Mouse (Mus musculus): ENCODE results near the gene Dbn1. TPM values are rescaled to one million over a fixed set of nuclear protein-coding genes. Genes with fewer than 3 reads are reported as not detected.

The Dbn1 gene
- polyA plus RNA-seq, 1 experiment from 2014 or later, result 110 TPM

DNA sequence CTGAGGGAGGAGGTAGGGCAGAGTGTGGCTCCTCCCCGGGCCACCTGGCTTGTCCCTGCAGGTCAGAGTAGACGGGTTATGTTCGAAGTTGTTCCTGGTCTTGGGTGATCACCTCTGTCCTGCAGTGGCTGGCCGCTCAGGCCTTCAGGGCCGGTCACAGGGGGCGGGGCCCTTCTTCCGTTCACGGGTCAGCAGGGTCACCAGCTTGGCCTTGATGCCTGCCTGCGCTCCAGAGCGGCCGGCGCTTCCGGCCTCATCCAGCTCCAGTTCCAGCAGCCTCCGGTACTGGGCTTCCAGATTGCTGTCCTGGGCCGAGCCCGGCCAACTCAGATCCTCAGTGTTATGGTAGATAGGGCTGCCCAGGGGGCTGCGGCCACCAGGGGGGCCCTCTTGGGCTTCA, 35.4 kb upstream of the Dbn1 start:
- no peaks in the 10 kb centered on the region for H3K27me3 ChIP-seq (replicated peaks)
- no peak overlapping the region for H3K27ac ChIP-seq
- H3K9ac ChIP-seq, result no peak overlapping the region
- H3K9me3 ChIP-seq, result no peaks in the 10 kb centered on the region
- WGBS, result 56% methylated on average over 17 of the region's 17 CpGs
- no peak for ATAC-seq (ENCODE audit: insufficient read depth, low FRiP score, low read depth)
- no peak overlapping the region for H3K4me3 ChIP-seq (replicated peaks)
- no peaks in the 10 kb centered on the region for H3K36me3 ChIP-seq
- H3K4me2 ChIP-seq, result no peak overlapping the region
- no peaks in the 10 kb centered on the region for H3K4me1 ChIP-seq

DNA sequence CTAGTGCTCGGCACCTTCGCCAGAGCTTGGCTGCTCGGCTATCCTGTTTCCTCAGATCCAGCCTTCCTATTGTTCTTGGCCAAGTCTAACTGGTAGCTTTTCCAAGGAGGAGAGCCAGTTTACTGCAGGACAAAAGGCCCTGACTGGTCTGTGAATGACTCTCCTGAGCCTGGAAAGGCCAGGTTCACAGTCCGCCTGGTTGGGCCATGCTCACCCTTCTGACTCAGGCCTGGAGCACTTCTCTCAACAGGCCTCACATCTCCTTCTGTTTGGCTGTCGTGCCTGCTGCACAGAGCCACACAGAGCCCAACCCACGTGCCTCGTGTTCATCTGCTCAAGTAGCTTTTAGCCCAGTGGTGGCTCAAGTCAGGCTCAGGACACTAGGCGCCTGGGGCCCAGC, 34.8 kb upstream of the Dbn1 start:
- 64% methylated on average over 8 of the region's 8 CpGs for whole genome bisulfite sequencing
- H3K27ac ChIP-seq, result no peak overlapping the region
- H3K4me1 ChIP-seq, result no peaks in the 10 kb centered on the region
- H3K4me3 ChIP-seq (replicated peaks), result no peak overlapping the region
- no peaks in the 10 kb centered on the region for H3K27me3 ChIP-seq (replicated peaks)
- ATAC-seq (ENCODE audit: insufficient read depth, low FRiP score, low read depth), result no peak
- no peaks in the 10 kb centered on the region for H3K9me3 ChIP-seq
- no peak overlapping the region for H3K4me2 ChIP-seq
- H3K36me3 ChIP-seq, result no peaks in the 10 kb centered on the region
- no peak overlapping the region for H3K9ac ChIP-seq

DNA sequence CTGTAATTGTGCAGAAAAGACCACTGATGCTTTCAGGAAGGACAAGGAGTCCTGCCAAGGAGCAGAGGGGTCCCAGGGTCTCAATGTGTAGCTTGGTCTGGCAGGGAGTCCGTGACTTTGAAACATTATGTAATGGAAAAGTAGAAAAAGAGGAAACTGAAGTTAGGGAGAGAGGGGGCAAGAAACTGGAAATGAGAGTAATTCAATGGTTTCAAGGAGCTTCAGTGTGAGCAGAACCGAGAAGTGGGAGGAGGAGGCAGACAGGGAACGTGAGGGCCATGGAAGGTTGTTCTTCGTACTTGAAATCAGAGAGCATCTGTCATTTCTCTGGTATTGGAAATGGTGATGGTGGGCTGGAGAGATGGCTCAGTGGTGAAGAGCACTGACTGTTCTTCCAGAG, 31.7 kb upstream of the Dbn1 start:
- Histone ChIP-seq H3K9ac (no peak overlapping the region), H3K36me3 (no peaks in the 10 kb centered on the region), H3K4me1 (no peaks in the 10 kb centered on the region), H3K9me3 (no peaks in the 10 kb centered on the region), H3K4me2 (no peak overlapping the region), H3K27me3 (replicated peaks) (no peaks in the 10 kb centered on the region), H3K27ac (no peak overlapping the region), H3K4me3 (replicated peaks) (no peak overlapping the region)
- 65% methylated on average over 4 of the region's 4 CpGs for WGBS
- no peak for ATAC-seq (ENCODE audit: insufficient read depth, low FRiP score, low read depth)

DNA sequence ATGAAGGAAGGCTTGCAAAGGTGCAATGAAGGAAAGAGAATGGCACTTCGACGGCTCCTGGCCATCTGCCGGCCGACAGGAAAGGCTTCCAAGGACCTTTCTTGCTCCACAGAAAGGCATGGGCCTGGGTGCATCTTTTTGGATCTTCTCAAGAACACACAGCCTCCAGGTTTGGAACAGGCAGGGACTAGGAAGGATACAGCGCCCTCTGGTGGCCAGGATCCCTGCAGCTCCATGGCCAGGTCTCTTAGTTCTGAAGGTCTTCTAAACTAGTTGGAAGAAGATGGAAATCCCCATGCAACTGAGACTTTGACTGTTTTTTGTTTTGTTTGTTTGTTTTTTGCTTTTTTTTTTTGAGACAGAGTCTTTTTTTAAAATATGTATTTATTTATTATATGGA, 29.0 kb upstream of the Dbn1 start:
- Histone ChIP-seq H3K27me3 (replicated peaks) (no peaks in the 10 kb centered on the region), H3K36me3 (no peaks in the 10 kb centered on the region), H3K4me3 (replicated peaks) (no peak overlapping the region), H3K27ac (no peak overlapping the region), H3K4me2 (no peak overlapping the region), H3K9ac (no peak overlapping the region), H3K4me1 (peaks cover 7% of the 10 kb centered on the region), H3K9me3 (no peaks in the 10 kb centered on the region)
- whole genome bisulfite sequencing, result 2% methylated on average over 5 of the region's 5 CpGs
- no peak for ATAC-seq (ENCODE audit: insufficient read depth, low FRiP score, low read depth)

DNA sequence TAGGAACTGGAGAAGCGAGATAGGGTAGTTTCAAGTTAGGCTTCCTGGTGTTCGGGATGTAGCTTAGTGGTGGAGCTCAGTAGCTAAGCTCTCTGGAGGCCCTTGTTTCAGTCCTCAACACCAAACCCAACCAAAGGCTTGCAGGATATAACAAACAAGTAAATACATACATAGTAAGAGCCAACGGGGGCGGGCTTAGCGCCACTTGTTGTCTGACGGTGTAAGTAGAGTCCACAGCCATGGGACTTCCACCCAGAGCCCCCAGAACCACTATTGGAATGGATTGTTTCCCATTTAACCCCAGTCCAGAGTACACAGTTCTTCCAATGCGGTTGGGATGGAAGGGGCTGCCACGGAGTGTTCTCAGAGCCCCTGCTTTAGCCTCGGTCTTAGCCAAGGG, 25.9 kb upstream of the Dbn1 start:
- ATAC-seq (ENCODE audit: insufficient read depth, low FRiP score, low read depth), result no peak
- WGBS, result 42% methylated on average over 9 of the region's 9 CpGs
- H3K9ac ChIP-seq, result no peak overlapping the region

DNA sequence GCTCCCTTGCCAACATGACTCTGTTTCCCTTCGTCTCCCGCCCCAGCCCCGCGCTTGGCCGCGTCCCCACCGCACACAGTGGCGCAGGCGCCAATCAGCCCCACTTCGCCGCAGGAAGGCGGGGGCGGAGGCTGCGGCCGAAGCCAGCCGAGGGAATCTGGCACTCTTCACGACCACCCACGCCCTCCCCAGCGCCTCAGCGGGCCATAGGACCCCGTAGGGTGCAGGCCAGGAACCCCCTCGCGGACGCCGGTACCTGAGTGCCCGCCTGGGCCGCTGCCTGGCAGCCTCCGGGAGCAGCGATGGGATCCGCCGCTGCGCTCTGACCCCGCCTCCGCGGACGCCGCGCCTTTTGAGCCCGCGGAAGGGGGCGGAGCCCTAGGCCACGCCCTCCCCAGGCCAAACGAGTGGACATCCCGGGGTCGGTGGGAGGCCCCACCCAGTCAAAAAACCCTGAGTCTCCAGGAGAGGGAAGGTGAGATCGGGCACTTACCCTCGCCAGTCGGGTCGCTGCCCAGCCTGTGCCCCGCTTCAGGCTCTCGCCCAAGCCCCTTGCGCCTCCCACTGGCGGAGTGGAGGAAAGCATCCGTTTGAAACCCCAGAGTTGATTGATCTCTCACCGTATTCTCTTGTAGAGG, 25.3 kb upstream of the Dbn1 start, which contains the start of gene Pdlim7:
Pdlim7 (minus strand) TSS at position 566 of the 638 bp plus-strand sequence.
- peak within 1 kb of the TSS; percentile 94 for H3K27ac ChIP-seq
- H3K27me3 ChIP-seq (replicated peaks), result no peaks in the 10 kb centered on the region
- peaks cover 14% of the 10 kb centered on the region; the same call in 1 of the 2 replicates for H3K36me3 ChIP-seq
- peak within 1 kb of the TSS; percentile 88 for H3K9ac ChIP-seq
- peaks cover 41% of the 10 kb centered on the region for H3K4me1 ChIP-seq
- H3K4me2 ChIP-seq, result peak within 1 kb of the TSS; percentile 87
- no peaks in the 10 kb centered on the region for H3K9me3 ChIP-seq
- peak; percentile 53 for ATAC-seq (ENCODE audit: insufficient read depth, low FRiP score, low read depth)
- under 1% methylated on average over 55 of the region's 55 CpGs for whole genome bisulfite sequencing
- H3K4me3 ChIP-seq (replicated peaks), result peak within 1 kb of the TSS; percentile 90

More for the DNA sequence above, 25.9 kb upstream of the Dbn1 start:
- Histone ChIP-seq H3K4me2 (peak overlapping the region; percentile 87), H3K36me3 (peaks cover 8% of the 10 kb centered on the region; the same call in 1 of the 2 replicates), H3K9me3 (no peaks in the 10 kb centered on the region), H3K4me3 (replicated peaks) (peak overlapping the region; percentile 90), H3K27ac (no peak overlapping the region), H3K4me1 (peaks cover 36% of the 10 kb centered on the region), H3K27me3 (replicated peaks) (no peaks in the 10 kb centered on the region)

DNA sequence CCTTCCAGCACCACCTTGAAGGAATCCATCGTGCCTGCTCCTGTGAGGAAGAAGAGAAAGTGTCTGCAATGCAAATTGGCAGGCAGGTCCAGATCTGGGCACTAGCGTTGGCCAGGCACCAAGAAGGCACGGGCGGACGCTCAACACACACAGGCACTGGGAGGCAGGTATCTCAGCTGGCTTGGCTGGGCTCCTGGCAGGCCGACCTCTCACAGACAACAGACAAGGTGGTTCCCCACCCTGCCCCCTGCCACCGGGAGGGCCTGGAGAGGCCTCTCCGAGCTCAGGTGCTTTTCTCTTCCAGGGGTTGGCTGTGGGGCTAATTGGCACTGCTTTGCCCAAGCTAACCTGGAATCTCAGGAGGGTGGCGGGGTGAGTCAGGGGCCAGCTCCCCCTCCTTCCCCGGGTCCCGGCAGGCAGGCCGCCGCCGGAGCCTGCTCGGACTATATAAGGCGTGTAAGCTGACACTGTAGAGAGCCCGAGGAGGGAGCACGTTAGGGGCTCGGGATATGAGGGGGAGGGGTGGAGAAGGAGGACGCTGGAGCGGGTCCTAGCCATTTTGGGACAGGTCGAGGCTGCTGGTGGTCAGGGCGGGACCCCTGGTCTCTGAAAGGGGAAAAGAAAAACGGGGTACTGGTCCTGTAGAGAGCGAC, 24.6 kb upstream of the Dbn1 start:
- H3K27me3 ChIP-seq (replicated peaks), result no peaks in the 10 kb centered on the region
- peak; percentile 53; the same call in 1 of the 2 replicates for ATAC-seq (ENCODE audit: insufficient read depth, low FRiP score, low read depth)
- WGBS, result 2% methylated on average over 25 of the region's 25 CpGs
- H3K27ac ChIP-seq, result peak overlapping the region; percentile 94
- H3K4me3 ChIP-seq (replicated peaks), result peak overlapping the region; percentile 90
- H3K36me3 ChIP-seq, result peaks cover 21% of the 10 kb centered on the region
- H3K4me1 ChIP-seq, result peaks cover 41% of the 10 kb centered on the region
- H3K9me3 ChIP-seq, result no peaks in the 10 kb centered on the region
- peak overlapping the region; percentile 88 for H3K9ac ChIP-seq
- H3K4me2 ChIP-seq, result peak overlapping the region; percentile 87

DNA sequence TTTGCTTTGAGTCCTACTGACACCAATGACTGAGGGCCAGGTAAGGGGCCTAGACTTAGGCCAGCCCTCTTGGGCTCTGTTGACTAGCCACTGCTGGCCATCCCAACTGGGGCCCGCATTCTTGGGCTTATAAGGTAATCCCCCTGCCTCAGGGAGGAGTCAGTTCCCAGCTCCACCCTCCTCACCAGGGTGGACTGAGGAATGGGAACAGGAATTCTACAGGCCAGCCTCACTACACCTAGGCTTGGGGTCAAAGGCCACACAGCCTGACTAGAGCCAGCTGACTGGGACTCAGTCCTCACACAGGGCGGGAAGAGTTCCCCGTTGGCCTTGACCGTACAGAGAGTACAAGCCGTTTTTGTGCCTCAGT, 23.6 kb upstream of the Dbn1 start:
- ATAC-seq (ENCODE audit: insufficient read depth, low FRiP score, low read depth), result peak; percentile 11
- Histone ChIP-seq H3K4me1 (peaks cover 41% of the 10 kb centered on the region), H3K9ac (no peak overlapping the region), H3K4me2 (peak overlapping the region; percentile 87), H3K27me3 (replicated peaks) (no peaks in the 10 kb centered on the region), H3K27ac (peak overlapping the region; percentile 94), H3K9me3 (no peaks in the 10 kb centered on the region), H3K4me3 (replicated peaks) (peak overlapping the region; percentile 90), H3K36me3 (peaks cover 30% of the 10 kb centered on the region)
- 18% methylated on average over 5 of the region's 5 CpGs for WGBS

DNA sequence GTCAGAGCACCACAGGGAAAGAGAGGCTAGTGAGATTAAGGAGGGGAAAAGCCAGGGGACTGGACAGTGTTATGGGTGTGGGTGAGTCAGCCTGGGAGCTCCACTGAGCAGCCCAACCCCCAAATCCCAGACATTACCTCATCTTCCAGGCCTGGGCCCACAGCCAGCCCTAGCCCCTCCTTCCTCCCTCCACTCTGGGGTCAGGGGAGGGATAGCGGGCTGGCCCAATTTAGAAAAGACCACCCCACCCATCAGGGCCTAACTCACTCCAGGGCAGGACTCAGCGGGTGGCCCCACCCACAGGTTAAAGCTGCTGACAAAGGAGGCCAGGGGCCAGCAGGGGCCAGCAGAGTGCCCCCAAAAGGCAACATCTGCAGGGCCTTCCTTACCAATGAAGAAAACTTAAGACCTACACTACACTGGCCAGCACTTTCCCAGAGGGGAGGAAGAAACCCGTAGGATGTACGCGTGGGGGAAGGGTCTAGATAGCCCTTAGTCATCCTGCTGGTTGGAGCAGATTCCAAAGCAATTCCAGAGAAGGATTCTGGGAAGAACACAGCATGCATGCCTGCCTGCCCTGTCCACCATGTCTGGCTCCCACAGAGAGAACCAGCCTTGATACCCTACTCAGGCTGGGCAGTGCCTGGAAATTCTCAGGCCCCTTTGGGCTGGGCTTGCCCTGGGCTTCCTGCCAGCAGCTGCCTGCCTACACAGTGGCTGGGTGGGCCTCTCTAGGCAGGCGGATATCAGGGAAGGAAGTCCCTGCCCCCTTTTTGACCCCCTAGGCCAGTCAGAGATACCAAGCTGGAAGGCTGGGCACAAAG, 23.0 kb upstream of the Dbn1 start:
- Histone ChIP-seq H3K4me1 (peaks cover 41% of the 10 kb centered on the region), H3K9me3 (no peaks in the 10 kb centered on the region), H3K9ac (0 out of 2 replicates have a peak overlapping the region, but pooled peaks have one; percentile 12), H3K36me3 (peaks cover 36% of the 10 kb centered on the region), H3K27me3 (replicated peaks) (no peaks in the 10 kb centered on the region), H3K4me3 (replicated peaks) (peak overlapping the region; percentile 90), H3K4me2 (peak overlapping the region; percentile 87), H3K27ac (peak overlapping the region; percentile 94)
- 3% methylated on average over 6 of the region's 6 CpGs for WGBS
- peak; percentile 73 for ATAC-seq (ENCODE audit: insufficient read depth, low FRiP score, low read depth)

DNA sequence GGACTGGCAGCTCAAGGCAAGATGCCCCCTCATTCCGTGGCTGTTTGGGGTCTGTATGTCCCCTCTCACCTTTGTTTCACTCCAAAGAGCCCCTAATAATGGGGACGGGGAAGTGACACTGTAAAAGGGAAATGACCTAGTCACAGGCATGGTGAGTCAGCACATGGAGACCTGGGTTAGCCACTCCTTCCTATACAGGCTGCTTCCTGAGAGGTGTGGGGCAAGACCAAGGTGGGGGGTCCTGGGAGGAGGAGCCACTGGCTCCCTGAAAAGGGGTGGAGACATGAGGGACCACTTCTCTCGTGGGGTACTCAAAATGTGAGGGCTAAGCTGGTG, 22.4 kb upstream of the Dbn1 start:
- Histone ChIP-seq H3K9me3 (no peaks in the 10 kb centered on the region), H3K4me2 (peak overlapping the region; percentile 87), H3K4me3 (replicated peaks) (peak overlapping the region; percentile 90), H3K4me1 (peaks cover 41% of the 10 kb centered on the region), H3K36me3 (peaks cover 39% of the 10 kb centered on the region), H3K27ac (peak overlapping the region; percentile 94), H3K27me3 (replicated peaks) (no peaks in the 10 kb centered on the region), H3K9ac (0 out of 2 replicates have a peak overlapping the region, but pooled peaks have one; percentile 12)
- 19% methylated on average over 3 of the region's 3 CpGs for WGBS
- ATAC-seq (ENCODE audit: insufficient read depth, low FRiP score, low read depth), result peak; percentile 3

DNA sequence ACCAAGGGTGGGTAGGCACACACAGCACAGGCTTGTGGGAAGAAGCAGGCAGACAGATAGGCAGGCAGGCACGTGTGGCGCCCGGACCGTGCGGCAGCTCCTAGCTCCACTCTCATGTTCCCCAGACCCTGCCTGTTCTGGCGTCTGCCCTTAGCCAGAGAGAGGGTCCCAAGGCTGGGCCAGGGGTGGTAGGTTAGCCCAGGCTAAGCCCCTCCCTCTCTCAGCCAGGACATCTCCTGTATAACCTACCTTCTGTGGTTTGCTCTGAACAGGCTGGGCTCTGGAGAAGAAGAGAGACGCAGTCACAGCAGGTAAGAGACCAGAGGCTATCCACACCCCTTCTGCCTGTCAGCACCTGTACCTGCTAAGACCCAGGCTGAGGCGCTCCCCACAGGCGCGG, 20.6 kb upstream of the Dbn1 start:
- no peaks in the 10 kb centered on the region for H3K9me3 ChIP-seq
- no peak overlapping the region for H3K9ac ChIP-seq
- peaks cover 41% of the 10 kb centered on the region for H3K4me1 ChIP-seq
- no peak overlapping the region for H3K27ac ChIP-seq
- no peaks in the 10 kb centered on the region for H3K27me3 ChIP-seq (replicated peaks)
- no peak for ATAC-seq (ENCODE audit: insufficient read depth, low FRiP score, low read depth)
- H3K36me3 ChIP-seq, result peaks cover 55% of the 10 kb centered on the region
- no peak overlapping the region for H3K4me2 ChIP-seq
- no peak overlapping the region for H3K4me3 ChIP-seq (replicated peaks)
- WGBS, result 91% methylated on average over 10 of the region's 10 CpGs

DNA sequence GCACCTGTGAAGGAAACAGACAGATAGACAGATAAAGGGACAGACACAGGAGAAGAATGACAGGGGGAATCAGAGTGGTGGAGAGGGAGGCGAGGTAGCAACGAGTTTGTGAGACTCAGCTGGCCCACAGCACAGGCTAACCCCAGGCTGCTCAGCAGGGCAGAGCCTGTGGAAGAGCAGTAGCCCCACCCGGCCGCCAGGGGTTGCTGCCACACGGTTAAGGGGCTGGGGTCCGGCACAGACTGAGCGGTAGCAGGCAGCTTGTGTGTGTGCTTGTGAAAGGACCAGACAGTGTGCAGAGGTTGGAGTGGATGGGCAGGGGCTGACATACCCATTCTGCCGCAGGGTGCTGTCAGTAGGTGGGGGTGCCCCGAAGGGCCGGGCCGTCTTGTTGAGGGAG, 20.0 kb upstream of the Dbn1 start:
- H3K27ac ChIP-seq, result no peak overlapping the region
- WGBS, result 73% methylated on average over 11 of the region's 11 CpGs
- H3K9me3 ChIP-seq, result no peaks in the 10 kb centered on the region
- H3K27me3 ChIP-seq (replicated peaks), result no peaks in the 10 kb centered on the region
- no peak for ATAC-seq (ENCODE audit: insufficient read depth, low FRiP score, low read depth)
- no peak overlapping the region for H3K4me2 ChIP-seq
- peaks cover 41% of the 10 kb centered on the region for H3K4me1 ChIP-seq
- H3K4me3 ChIP-seq (replicated peaks), result no peak overlapping the region
- peaks cover 56% of the 10 kb centered on the region for H3K36me3 ChIP-seq
- H3K9ac ChIP-seq, result no peak overlapping the region
